Mouse (Mus musculus): ENCODE measurements around the gene Ssb. TPM values are rescaled to one million over a fixed set of nuclear protein-coding genes. Genes with fewer than 3 reads are reported as not detected.

Ssb gene
- total RNA-seq (2022): 10 to 100 TPM; 38.7 to 51.8 (median 45.2) TPM

DNA sequence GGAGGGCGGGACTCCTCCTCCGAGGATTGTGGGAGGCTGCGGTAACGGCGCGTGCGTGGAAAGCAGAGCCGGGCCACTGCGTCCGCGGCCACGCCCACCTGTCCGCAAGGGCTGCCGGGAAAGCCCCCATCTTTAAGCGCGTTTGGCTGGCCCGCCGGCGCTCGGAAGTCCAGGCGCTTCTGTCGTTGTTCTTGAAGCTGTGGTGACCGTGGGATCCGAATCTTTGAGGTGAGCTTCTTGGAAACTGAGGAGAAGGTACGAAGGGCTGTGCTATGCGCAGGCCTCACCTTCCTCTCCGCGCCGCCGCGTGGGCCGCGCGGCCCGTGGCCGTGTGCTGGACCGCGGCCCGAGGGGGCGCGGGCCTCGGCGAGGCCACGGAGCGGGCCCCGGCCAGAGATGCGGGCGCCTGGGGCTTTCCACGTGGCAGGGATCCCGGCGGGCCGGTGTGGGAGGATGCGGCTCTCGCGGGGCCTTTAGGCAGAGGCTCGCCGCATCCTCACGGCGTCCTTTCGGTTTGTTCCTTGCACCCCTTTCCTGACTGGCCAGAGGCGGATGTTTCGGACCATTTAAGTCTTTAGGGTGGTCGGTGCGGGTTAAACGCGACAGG, at the start of gene Ssb:
Gene Ssb (plus strand): TSS at position 78 of the 607 bp plus-strand sequence.
- DNase-seq (ENCODE audit: low spot score in 2 of 2): peak; percentile 86 to 92

DNA sequence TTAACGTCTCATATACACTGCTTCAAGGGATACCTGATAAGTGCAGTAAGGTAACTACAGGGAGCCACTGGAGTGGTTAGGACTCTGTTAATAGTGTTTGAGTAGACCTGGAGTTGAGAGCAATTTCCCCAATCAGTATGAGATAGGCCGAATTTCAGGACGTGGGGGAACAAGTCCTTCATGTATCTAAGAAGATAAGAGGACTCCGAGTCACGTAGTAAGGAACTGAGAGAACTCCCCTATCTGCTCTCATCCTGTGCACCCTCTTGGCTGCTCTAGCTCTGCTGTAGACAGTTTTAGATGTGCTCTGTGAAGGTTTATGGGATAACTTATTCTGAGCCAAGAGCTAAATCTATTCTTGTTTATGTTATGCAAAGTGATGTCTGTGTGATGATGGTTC, 44.8 kb upstream of the Ssb start:
- DNase-seq (ENCODE audit: low spot score in 2 of 2): no peak

DNA sequence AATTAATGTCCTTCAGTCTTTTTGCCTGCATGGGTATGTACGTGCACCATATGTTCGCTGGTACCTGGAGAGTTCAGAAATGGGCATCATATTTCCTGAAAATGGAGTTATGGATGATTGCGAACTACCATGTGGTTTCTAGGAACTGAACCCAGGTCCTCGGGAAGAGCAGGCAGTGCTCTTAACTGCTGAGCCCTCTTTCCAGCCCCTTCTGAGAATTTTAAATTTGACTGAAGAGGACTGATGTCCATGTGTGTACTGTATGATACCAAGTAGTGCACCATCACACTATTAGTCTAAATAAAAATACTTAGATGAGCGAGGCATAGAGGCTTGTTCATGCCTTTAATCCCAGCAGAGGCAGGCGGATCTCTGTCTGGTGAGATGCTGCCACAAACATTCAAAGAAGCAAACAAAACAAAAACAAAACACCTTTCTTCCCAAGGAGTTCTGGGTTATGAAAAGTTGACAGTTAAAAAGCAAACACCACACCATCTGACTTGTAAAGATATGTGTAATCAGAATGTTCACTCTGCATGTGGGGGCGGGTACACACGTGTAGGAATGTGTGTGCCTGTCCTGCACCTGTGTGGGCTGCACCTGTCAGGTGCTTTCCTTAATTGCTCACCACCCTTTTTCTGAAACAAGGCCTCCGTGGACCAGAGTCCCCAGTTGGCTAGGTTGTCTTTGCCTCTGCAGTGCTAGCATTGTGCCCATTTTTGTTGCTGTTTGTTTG, 42.8 kb upstream of the Ssb start:
- DNase-seq (ENCODE audit: low spot score in 2 of 2): no peak

DNA sequence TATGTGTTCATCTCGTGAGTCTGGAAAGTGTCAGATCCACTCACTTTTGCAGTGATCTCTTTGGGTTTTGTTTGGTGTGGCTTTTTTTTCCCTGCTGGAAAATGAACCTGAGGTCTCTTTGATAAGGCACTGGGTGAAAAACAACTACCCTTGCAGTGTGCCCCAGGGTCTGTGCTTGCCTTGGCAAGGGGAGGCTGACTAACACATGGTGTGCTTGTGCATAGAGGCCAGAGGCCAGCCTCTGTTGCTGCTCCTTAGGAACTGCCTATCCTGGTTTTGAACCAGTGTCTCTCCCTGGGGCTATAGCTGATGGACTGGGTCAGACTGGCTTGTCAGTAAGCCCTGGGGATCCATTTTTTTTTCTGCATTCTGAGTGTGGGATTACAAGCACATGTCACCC, 41.2 kb upstream of the Ssb start:
- DNase-seq (ENCODE audit: low spot score in 2 of 2): no peak

DNA sequence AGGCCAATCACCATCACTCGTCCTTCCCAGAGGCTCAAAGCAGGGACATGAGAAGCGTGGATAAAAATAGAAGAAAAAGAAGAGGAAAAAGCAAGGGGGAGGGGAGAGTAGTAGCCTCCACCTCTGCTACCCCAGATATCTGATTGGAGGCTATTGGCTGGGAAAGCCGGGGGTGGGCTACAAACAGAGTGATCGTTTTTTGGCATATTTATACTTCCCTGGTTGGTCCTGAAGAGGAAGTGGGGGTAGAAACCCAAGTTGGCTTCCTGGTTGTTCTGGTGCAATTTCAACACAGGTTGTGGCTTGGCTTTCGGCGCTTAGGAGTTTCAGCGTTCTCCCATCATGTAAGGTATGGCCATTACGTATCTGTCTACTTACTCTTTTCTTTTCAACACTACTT, 39.7 kb upstream of the Ssb start, which contains the start of gene Klhl23:
Gene Klhl23 (plus strand): TSS at position 234 of the 400 bp plus-strand sequence.
- no peak for DNase-seq (ENCODE audit: low spot score in 2 of 2)

DNA sequence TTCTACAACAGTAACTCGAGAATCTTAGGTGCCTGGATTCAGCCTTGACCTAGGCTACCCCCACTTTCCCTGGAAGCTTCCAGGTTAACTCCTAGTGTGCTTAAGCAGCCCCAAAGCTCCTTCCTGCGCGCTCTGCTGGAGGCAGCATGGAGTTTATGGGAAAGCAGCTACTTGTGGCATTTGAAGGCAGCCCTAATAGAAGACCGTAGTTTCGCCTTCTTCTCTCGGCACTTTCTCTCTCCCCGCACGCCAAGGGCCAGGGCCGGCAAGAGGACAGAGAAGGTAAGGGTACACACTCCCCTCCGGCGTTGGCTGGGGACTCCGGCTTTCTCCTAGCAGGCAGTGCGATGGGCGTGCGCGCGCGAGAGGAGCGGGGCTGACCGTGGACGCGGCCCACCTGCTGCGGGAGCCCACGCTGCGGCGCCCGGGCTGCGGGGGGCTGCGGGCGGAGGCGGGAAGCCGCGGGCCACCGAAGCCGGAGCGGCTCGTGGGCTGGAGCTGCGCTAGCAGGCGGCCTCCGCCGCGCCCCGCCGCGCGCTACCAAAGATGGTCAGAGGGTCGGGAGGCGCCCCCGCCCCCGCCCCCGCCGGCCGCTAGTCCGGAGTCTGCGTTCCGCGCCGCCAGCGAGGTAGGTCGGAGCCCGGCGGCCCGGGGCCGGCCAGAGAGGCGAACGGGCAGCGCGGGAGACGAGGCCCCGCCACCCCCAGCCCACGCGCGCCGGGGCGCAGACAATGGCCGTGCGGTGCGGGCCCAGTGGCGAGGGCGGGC, 38.8 kb upstream of the Ssb start:
- no peak for DNase-seq (ENCODE audit: low spot score in 2 of 2)

DNA sequence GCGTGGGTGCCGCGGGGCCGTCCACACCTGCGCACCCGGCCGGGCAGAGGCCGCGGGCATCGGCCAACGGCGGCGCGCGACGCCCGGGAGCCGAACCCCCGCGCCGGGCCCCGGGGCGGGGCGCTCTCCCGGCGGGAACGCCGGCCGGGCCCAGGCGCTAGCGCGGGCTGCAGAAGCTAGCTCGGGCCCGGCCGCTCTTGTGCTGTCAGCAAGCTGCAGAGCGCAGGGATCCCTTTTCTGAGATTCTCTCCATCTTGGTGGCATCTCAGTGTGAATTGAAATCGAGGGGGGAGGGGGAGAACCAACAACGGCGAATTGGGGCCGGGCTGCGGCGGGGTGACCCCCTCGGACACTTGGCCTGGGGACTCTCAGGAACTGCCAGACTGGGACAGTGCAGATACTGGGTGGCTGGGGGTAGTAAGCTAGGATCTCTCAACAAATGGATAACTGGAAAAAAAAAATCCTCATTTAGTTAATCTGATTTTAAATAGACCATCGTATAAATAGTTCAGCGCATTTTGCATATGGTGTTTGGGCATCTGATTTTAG, 38.2 kb upstream of the Ssb start:
- DNase-seq (ENCODE audit: low spot score in 2 of 2): no peak

DNA sequence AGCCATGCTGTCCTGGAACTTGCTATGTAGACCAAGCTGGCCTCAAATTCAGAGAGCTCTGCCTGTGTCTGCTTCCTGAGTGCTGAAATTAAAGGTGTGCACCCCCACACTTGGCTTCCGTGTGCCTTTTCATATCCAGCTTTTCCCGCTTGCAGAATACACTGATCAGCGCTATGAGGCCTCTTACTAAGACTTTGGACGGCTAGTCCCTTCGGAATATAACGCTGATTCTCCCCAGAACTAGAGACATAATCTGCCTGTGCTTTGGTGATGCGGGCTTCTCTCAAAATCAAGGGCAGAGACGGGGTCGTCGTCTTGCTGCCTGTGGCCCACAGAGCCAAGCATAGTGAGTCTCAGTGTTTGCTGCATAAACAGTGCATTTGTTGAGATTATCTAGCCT, 35.5 kb upstream of the Ssb start:
- no peak for DNase-seq (ENCODE audit: low spot score in 2 of 2)

DNA sequence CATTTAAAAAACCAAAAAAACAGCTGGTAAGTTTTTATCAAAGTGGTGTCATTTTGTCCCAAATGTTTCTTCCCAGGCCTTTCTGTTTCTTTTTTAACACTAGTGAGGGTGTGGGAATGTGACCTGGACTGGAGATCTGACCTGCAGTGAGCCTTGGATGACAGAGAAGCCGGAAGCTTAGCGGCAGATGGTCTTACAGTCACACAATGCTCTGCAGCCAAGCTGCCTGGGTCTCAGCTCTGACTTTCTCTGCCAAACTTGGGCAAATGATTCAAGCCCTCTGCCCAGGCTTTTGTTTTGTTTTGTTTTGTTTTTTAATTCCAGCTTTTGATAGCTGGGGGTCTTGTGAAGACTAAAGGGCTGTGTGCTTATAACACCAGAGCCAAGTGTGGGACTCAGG, 35.0 kb upstream of the Ssb start:
- DNase-seq (ENCODE audit: low spot score in 2 of 2): no peak

DNA sequence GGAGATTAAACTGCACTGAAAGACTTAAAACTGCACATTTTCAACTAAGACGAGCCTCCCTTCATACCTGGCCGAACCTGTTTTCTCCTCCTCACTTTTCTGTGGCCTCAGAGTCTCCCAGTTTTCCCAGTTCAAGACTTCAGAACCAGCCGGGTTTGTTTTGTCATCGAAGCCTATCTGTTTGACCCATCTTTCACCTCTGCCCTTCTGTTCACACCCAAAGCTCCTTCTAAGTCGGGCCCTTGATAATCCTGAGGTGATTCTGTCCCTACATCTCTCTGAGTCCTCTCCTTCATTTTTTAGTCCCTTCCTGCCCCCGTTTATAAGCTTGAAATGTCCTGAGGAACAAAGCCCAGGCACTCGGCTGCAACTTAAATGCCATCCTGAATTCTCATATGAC, 33.3 kb upstream of the Ssb start:
- no peak for DNase-seq (ENCODE audit: low spot score in 2 of 2)

DNA sequence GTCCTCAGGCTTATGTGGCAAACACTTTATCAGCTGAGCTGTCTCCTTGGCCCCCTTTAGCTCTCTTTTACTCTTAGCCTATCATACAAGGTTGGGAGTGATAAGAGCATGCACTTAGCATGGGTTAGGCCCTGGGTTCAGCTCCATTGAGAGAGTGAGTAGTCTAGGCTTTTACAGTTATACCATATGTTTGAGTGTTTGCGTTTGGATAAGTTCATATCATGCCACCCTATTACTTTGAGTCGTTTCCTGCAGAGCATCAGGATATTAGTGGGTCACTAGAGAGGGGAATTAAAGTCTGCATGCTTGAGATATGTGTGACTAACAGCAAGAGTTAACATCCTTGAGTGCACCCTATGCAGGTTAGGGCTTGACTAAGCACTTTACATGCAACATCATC, 31.7 kb upstream of the Ssb start:
- no peak for DNase-seq (ENCODE audit: low spot score in 2 of 2)

DNA sequence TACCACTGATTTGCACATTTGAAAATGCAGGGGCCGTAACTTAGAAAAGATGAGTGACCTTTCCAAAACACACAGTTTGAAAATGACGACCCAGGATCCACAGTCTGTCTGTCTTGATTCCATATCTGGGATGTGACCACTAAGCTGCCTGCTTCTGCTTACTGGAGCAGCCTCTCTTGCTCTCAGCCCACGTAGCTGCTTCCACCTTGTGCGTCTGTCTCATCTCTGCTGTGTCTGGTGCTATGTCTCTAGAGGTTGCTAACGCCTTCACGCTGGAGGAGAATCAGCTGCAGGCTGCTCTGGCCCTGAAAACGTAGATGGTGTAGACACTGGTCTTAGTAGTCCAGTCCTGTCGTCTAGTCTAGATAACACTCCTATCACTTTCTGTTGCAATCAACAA, 31.2 kb upstream of the Ssb start:
- DNase-seq (ENCODE audit: low spot score in 2 of 2): no peak

DNA sequence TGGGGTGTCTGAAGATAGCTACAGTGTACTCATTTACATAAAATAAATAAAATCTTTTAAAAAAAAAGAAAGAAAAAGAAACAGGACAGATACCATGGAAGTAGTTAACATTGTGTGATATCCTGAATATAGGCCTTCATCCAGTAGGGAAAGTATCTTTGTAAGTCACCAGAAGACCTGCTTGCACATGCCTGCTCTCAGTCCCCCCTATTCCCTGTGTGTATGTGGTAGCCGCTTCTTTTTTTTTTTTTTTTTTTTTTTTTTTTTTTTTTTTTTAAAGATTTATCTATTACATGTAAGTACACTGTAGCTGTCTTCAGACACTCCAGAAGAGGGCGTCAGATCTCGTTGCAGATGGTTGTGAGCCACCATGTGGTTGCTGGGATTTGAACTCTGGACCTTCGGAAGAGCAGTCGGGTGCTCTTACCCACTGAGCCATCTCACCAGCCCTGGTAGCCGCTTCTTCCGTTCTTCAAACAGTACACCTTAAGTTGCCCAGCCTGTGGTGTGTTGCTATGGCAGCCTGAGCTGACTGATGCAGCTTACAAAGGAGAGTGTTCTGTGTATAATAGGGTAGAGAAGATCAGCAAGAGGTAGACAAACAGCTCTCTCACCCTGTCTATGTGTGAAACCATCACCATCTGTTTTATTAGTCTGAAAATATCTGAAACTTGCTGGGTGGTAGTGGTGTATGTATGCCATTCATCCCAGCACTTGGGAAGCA, 24.0 kb upstream of the Ssb start:
- no peak for DNase-seq (ENCODE audit: low spot score in 2 of 2)

DNA sequence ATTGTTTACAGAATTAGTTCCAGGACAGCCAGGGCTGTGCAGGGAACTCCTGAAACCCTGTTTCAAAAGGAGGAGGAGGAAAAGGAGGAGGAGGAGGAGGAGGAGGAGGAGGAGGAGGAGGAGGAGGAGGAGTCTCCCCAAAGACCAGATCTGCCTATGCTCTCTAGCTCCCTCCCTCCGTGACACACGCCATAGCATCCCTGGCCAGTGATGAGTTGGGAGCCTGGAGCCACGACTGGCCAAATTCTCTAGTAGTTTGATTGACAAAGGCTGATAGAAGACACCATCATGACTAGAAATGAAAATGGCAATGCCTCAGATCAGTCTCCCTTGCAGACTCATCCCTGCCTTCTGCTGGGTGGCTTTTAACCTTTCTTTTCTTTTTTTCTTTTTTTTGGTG, 23.4 kb upstream of the Ssb start:
- DNase-seq (ENCODE audit: low spot score in 2 of 2): no peak

DNA sequence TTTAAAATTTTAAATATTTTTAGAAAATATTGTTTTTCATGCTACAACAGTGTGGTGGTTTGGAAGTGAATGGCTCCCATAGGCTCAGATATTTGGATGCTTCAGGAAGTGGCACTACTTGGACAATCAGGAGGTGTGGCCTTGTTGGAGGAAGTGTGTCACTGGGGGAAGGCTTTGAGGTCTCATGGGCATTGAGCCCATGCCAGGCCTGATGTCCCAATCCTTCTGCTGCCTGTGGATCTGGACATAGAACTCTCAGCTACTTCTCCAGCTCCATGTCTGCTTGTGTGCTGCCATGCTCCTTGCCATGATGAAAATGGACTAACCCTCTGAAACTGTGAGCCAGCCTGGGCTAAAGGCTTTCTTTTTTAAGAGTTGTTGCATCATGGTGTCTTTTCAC, 22.7 kb upstream of the Ssb start:
- DNase-seq (ENCODE audit: low spot score in 2 of 2): no peak

DNA sequence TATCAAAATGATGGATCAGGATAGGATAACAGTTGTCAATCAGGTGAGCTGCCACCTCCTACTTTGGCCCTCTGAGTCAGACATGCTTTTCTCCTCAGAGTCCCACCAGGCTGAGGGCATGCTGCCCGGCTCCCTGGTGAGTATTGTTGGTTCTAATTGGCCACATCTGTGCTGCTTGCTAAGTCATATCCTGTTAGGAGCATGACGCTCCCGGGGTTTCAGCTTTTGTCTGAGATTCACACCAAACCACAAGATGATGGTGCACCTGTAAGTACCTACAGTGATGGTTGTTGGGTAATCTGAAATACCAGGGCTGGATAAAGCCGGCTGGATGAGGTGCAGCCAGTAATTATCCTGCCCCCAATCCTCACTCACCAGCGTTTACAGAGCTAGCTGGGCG, 21.1 kb upstream of the Ssb start:
- no peak for DNase-seq (ENCODE audit: low spot score in 2 of 2)

DNA sequence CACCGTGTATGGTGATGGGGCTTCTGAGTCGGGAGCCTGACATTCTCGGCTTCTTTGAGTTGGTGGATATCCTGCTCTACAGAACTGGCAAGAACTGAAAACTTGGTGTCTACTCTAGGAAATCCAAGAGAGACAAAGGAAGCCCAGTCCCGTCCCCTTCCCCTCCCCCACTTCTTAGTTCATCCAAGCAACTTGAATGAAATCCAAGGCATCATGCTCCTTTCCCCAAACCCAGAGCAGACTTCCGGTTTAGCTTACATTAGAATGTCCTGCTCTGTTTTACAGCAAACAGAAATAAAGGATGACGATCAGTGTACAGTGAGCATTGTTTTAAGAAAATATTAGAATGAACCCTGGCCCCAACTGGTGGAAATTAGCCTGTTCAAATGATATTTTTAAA, 12.1 kb upstream of the Ssb start:
- no peak for DNase-seq (ENCODE audit: low spot score in 2 of 2)

DNA sequence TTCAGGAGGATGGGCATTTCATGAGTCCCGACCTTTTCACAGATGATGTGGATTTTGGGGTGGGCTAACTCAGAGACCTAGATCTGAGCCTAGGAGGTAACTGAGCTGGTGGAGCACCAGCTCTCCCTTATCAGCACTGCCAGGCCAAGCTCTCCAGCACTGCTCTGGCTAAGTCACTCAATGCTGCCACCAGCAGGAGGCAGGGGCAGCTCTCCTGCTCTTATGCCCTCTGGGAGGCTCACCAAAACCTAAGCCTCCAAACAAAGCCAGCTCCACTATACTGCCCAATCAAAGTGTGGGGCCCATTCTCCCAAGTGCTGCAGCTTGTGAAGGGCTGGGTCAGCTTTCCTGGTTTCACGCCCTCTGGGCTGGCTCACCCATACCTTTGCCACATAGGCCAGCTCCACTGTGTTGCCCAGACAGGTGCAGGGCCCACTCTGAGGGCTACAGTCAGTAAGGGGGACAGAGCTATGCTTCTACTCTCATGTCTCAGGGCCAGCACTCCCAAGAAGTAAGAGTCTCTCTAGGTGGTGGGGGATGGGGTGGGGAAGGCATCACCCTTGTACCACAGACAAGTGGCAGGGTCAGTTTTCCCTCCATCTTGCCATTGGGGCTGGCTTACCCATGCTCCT, 9.8 kb upstream of the Ssb start:
- no peak for DNase-seq (ENCODE audit: low spot score in 2 of 2)

DNA sequence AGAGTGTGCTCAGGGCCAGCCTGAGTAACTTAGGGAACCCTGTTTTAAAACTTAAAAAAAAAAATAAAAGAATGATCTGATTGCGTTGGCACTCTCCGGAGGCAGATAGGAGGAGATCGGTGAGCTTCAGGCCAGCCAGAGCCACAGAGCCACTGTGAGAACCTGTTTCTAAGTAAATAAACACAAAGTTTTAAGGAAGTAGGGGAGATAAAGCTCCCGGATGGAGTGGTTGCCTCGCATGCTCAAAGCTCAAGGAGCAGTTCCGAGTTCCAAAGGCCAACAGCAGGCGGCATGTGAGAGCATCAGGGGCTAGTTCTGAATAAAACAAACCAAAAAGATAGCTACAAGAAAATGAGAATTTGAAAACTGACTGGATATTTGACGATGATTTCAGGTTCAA, 5.0 kb upstream of the Ssb start:
- no peak for DNase-seq (ENCODE audit: low spot score in 2 of 2)

DNA sequence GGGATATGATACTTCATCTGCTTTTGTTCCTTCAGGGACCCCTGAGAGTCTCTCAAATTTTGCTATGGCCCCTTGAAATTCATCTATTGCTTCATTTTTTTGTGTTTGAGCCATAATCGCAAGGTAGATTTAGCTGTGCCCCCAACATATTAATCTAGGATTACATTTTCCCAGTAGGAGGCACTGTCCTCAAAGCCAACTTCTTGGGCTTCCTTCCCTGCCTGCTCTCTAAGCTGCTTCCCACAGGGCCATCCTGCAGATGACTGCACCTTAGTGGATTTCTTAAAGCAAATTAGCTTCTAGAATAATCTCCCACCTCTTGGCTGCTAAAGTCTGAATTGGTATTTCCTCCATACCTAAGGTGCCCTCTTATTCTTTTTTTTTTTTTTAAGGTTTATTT, 3.5 kb upstream of the Ssb start:
- no peak for DNase-seq (ENCODE audit: low spot score in 2 of 2)

DNA sequence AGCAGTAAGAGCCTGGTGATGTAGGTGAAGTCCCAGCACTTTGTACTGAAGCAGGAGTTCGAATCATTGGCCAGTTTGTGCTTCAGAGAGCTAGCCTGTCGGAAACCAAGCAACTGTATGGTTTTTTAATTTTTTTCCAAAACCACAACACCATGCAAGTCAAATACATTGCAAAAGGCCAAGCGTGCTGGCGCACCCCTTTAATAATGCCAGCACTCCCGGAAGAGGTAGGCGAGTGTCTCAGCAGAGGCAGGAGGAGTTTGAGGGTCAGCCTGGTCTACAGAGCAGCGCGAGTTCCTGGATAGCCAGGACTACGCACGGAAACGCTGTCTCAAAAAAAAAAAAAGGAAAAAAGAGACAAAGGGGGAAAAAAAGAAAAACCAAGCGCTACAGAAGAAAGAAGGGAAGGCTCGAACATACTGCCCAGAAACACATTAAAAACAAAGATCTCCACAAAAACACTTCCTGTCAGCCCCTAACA, 350 bp upstream of the Ssb start:
- peak in 1 of 2 experiments; percentile 13 for DNase-seq (ENCODE audit: low spot score in 2 of 2)
